Mouse (Mus musculus) ovary, postnatal 36 days (tissue): Measurements from ENCODE around the gene Gm37240.

ENCODE experiments used
- DNase-seq: peaks from one replicate; pipeline ENCODE4 v3.0.0; 2022; ENCODE audit warnings: low spot score, mixed read lengths

Gm37240 gene

GRCm38 (mm10) chr3:84474981-84475775, 1412.1 kb downstream of the Gm37240 start:
- DNase-seq = no peak

- peak; percentile 52 for DNase-seq
These were observed 1412.9 kb downstream of the Gm37240 start for GRCm38 (mm10) chr3:84474398-84474797.

DNA sequence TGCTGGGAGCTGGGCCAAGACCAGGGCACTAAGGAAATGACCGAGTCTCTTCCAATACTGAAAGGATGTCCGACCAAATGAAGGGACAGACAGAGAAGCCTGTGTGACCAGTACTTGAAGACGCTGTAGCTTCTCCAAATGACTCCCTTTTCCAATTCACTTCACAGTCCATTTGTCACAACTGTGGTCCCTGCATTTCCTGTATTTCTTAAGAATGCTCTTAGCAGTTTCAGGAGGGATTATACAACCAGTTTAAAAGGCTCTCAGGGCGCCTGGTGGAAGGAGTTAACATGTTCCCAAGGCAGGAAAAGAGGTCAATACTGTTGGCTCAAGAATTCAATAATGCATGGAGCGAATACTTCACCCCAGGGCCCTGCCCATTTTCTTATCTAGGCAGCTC, 1414.4 kb downstream of the Gm37240 start:
- no peak for DNase-seq

GRCm38 (mm10) chr3:84472527-84472926, 1414.8 kb downstream of the Gm37240 start:
- DNase-seq = no peak

- DNase-seq = no peak
These were observed 1416.2 kb downstream of the Gm37240 start for GRCm38 (mm10) chr3:84471146-84471545.

DNA sequence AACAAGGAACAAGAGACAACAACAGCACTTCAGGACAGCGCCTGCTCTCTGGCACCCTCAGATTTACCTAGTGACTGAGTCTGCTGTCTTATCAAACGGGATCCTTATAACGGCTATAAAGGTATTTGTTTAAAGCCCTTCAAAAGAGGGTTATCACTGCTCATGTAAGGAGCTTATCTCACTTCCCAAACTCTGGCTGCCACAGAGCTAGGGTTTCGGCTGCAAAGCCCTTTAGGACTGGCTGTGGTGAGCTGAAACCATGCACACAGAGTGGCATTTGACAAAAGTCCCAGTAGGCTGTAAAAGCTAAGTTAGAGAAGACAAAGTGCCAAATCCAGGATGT, 1419.2 kb downstream of the Gm37240 start:
- DNase-seq = no peak

DNA sequence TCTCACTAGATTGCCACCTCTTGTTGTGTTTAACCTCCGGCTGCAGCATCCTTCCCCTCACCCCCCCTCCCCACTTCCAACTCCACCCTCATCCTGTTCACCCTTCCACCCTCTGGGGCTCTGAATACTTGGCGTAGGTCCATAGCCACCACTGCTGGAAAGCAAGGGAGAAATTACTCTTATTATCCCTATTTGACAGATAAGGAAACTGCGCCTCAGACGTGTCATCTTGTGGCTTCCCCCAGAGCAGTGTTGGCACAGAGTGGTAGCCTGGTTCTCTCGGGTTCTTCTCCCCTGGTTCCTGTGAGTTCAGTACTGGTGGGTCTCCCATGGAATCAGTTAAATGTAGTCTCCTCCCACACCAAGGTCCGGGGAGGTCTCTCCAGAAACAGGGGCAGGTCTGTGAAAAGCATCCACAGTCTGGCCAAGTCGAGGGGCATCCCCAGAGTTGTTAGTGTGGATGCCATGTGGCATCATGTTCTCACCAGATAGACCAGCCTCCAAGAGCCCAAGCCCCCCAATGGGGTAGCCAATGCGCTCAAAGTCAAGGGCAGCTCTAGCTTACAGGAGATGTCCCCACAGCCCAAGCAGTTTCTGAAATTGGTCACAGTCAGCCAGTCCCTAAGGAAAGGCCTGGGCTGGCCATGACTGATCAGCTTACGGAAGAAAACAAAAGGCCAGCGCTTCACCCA, 1419.8 kb downstream of the Gm37240 start:
- no peak for DNase-seq

GRCm38 (mm10) chr3:84465822-84466500, 1421.4 kb downstream of the Gm37240 start:
- no peak for DNase-seq

DNA sequence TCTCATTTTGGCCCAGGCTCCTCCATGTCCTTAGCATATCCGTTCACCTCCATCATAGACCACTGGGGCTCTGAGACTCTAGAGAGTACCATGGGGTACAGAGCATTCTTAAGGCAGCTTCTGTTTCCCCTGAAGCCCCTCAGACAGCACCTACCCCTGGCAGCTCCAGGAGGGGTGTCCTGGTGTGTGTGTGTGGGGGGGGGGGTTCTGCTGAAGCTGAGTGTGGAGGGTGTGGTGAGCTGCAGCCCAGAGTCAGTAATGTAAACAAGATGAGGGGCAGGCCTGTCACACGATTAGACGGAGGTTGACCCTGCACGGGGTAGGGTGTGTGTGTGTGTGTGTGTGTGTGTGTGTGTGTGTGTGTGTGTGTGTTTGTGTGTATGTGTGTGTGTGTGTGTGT, 1425.6 kb downstream of the Gm37240 start:
- DNase-seq = no peak

- no peak for DNase-seq
These were observed 1426.4 kb downstream of the Gm37240 start for GRCm38 (mm10) chr3:84460952-84461351.

DNA sequence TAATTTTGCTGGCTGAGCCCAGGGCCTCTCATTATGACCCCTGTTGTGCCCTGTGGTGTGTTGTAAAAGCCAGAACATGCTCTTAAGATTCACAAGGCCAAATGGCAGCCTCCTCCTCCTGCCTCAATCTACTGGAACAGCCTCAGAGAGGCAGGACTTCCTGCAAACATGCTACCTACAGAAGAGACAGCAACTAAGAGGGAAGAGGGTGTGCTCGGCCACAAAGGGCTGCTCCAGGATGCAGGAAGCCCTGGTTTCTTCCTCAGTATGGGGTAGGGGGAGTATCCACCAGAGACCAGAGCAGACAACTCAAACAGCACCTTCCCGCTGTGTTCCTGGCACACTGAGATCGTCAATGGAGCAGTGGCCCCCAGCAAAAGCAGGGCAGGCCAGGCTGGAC, 1426.8 kb downstream of the Gm37240 start:
- DNase-seq = no peak

- no peak for DNase-seq
These were observed 1431.4 kb downstream of the Gm37240 start for GRCm38 (mm10) chr3:84455733-84456417.

- DNase-seq = no peak
These were observed 1436.7 kb downstream of the Gm37240 start for GRCm38 (mm10) chr3:84450651-84451050.

GRCm38 (mm10) chr3:84449015-84449414, 1438.3 kb downstream of the Gm37240 start:
- DNase-seq = no peak

- no peak for DNase-seq
These were observed 1439.5 kb downstream of the Gm37240 start for GRCm38 (mm10) chr3:84447803-84448202.
